Mouse (Mus musculus) induced T-regulatory cell, adult 2 months (primary cell): ENCODE results near the gene Gm8297.
"Not testable (repeated sequence)": the region's sequence is repeated elsewhere in the genome, so short reads cannot be mapped to it uniquely, and the experiment has no call there.

Experiments
- DNase-seq: peaks from one replicate; pipeline ENCODE4 v3.0.0-alpha.2; 2012; ENCODE audit warnings: low read depth

The Gm8297 gene

DNA sequence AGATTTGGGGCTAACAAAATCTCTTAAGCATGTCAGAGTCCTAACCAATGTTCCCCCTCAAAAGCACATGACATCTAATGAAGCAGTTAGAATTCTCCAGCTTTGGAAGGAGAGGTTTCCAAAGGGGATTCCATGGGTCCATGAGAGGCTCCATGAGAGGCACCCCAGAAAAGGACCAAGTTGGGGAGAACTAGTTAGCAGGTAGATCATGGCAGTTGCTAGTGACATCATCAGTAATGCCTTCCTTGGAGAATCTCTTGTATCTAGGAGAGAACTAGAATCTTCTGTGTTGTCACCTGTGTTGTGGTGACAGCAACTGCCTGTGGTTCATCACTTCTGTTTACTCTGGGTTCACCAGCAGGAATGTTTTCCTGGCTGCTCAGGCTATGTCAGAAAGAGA, at the start of gene Gm8297:
Gene Gm8297, plus strand, starts transcription at position 301 of the 400 bp plus-strand sequence.
- DNase-seq: not testable (repeated sequence)

DNA sequence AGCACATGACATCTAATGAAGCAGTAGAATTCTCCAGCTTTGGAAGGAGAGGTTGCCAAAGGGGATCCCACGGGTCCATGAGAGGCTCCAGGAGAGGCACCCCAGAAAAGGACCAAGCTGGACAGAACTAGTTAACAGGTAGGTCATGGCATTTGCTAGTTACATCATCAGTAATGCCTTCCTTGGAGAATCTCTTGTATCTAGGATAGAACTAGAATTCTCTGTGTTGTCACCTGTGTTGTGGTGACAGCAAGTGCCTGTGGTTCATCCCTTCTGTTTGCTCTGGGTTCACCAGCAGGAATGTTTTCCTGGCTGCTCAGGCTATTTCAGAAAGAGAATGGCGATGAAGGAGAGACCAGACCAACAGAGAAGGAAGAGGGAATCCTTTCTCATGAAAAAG, 31.9 kb downstream of the Gm8297 start, which contains the start of gene Gm3298:
Gene Gm3298, plus strand, starts transcription at position 301 of the 400 bp plus-strand sequence.
- not testable (repeated sequence) for DNase-seq
